Mouse (Mus musculus) frontal cortex, postnatal 25 days (tissue): ENCODE results near the gene Nacc2.
A peak's percentile ranks its signal among the peaks of the same experiment; 100 is the strongest.

Source experiments
- DNase-seq, 2 experiments: peaks; one replicate each; pipeline ENCODE4 v3.0.0; 2022; ENCODE audit warnings: low spot score in 2 of 2

Nacc2 gene

DNA sequence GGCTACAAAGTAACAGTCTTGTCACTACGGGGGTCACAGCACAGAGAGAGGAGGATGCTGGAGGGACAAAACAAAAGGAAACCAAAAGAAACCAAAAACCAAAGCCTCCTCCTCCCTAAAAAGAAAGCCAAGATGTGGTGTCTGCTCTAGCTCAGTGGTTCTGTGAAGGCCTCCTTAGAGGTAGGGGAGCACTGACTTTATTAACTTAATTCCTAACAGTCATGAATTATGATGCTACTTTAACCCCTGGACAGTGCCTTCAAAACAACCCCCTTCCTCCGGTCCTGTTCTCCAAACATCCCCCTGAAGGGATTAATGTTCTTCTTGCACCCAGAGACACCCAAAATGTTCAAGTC, 67.3 kb downstream of the Nacc2 start:
- no peak for DNase-seq

GRCm38 (mm10) chr2:26055046-26055746, 67.8 kb downstream of the Nacc2 start:
- peak in 1 of 2 experiments; percentile 44 for DNase-seq

DNA sequence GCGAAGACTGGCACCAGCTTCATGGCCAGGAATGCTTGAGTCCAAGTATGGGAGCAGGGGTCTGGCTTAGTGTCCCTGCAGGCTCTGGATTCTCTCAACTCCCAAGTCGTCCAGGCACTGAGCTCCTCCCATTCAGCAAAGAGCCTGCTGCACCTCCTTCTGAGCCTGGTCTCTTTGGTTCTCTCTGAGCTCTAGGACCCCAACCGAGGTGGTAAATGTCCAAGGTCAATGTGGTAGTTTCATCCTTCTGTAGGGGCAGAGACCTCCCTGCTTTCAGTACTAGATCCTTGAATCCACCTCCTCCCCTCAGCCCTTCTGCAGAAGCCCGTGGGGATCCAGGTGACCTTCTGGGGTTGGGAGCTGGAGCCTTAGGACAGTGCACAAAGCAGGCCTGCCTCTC, 70.2 kb downstream of the Nacc2 start:
- DNase-seq, result no peak

- no peak for DNase-seq
These were observed 74.2 kb downstream of the Nacc2 start for GRCm38 (mm10) chr2:26048816-26049215.

- no peak for DNase-seq
These were observed 78.8 kb downstream of the Nacc2 start for GRCm38 (mm10) chr2:26044216-26044615.

DNA sequence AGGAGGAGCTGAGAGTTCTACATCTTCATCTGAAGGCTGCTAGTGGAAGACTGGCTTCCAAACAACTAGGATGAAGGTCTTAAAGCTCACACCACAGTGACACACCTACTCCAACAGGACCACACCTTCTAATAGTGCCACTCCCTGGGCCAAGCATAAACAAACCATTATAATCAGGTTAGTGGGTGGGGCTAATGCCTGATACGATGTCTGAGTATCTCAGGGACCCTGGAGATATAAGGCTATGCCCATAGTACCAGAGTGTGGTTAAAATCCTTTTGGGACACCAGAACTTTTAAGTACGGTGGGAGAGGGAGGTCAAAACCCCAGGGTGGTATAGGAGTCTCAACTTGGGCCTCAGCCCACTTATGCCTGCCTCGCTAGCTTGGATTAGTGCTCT, 80.4 kb downstream of the Nacc2 start:
- no peak for DNase-seq

GRCm38 (mm10) chr2:26041163-26041810, 81.7 kb downstream of the Nacc2 start:
- no peak for DNase-seq

- peak; percentile 19 to 47 for DNase-seq
These were observed 83.1 kb downstream of the Nacc2 start for GRCm38 (mm10) chr2:26039951-26040350.

GRCm38 (mm10) chr2:26037386-26037785, 85.6 kb downstream of the Nacc2 start:
- DNase-seq, result no peak

DNA sequence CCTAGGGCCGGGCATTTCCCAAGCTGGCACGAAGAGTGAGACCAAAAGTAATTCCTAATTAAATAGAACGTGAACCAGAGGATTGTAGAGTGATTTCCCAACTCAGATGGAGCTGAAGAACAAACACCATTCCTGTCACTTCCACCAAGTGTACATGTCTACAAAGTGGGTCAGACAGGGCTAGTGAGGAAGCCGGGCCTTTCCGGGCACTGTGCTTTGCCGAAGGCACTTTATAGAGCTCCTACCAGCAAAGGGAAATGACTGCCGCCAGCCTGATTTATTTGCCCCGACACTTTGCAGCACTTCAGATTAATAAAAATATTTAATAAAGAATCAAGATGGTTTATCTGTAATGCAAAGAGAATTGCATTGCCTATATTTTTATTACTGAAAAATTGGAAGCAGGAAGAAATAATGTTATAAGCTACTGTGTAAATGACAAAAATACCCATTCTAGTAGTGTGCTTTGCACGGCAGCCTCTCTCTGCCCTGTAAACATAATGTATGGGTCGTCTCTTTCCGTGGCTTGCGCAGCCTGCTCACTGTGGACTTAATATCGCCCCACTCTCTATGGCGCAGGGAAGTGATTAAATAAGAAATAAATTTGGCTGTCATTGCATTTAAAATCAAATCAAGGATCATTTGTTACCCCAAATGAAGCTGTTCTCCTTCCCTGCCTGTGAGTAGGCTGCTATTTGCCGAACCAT, 88.5 kb downstream of the Nacc2 start:
- DNase-seq, result no peak

DNA sequence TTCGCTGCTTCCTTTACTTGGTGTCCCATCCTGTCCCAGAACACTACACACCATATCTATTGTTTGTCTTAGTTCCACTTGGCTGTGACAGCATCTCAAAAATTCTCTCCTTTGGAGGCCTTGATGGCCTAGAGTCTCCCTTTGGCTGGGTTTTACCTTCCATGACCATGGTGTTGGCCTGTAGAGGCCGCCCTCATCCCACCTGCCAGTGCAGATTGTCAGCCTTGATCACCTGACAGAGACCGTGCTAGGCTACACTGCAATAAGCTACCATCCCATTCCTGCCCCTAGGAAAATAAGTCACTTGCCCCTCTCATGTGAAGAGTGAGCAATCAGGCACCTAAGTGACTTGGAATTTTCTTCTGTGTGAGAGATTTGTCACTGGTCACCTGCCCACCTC, 92.7 kb downstream of the Nacc2 start:
- no peak for DNase-seq

DNA sequence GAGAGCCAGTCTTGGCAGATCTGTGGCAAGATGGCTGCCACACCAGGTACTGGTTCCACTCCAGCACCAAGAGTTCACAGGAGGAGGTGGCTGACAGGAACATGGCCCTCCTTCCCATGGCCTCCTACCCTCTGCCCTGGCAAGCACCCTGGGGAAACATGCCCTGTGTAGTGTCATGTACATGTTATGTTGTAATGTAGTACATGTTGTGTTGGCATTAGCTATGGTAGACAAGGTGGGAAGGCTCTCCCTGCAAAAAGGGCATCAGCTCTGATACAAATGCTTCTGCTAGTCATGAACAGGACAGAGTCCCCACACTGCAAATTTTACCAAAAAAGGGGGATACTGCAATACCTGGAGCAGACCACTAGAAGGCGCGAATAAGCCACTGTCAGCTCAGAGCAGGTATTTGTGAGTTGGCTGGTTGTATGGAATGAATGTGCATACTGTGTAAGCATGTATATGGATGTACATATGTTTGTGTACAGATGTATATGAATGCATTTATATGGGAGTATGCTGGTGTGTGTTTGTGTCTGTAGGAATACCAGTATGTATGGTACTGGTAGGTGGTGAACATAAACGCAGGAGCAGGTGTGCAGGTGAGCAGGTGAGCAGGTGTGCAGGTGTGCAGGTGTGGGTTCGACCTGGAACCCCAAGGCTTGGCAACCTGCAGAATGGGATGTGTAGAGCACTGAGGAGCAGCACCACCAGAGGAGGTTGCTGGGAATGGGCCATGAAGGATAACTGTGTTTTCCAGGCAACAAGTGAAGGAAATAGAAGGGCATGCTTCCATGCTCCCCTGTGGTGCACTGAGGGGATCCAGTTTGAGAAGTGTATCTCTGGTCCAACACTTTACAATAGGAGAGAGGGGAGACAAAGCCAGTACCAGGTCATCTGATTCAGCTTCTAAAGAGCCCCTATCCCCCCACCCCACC, 98.6 kb downstream of the Nacc2 start:
- DNase-seq, result peak; percentile 21 to 29

DNA sequence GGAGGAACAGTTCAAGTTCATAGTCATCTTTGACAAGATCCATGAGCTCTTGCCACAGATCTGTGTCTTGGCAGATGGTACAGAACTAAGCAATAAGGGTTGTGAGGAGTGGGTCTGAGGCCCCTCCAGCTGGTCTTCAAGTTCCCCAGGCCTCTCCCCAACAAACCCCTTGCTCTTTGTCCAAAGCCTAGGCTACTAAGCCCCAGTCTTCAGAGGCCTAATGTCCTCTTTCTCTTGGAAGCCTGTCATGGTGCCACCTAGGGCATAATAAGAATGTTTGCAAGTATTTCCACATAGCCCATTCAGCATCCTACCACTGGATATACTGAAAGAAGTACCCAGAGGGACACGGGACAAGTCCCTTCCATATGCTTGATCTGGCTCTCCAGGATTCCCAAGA, 100.4 kb downstream of the Nacc2 start:
- no peak for DNase-seq

GRCm38 (mm10) chr2:26022258-26022565, 100.8 kb downstream of the Nacc2 start:
- DNase-seq, result no peak

DNA sequence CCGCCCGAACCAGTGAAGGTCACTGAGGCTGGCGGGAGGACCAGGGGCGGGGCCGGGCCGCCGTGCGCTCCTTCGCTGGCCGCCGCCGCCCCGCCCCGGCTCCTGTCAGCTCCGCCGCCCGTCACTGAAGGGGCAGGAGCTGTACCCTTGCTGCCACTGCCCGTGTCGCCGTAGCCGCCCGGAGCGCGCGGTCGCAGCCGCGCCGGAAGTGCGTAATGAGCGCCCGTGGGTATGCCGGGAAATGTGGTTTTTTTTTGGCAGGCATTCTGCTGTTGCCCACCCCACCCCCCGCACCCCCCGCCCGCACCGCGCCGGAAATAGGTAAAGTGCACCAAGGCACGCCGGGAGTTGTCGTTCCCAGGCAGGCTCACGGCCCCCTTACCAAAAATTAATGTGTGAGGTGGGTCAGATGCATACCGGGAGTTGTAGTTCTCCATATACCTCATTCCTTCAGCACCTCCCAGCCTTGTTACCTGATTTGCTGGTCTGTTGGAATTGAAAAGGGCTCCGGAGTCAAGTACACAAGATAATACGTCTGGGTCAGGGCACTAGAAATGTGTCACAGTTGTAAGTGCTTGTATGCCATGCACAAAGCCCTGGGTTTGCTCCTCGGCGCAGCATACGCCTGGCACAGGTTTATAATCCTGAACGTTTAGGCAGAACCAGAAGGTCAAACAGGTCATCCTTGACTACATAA, 101.3 kb downstream of the Nacc2 start, which contains the start of gene Ubac1:
TSS of gene Ubac1 (minus strand) at position 187 of the 697 bp plus-strand sequence.
- DNase-seq, result peak; percentile 72 to 79

DNA sequence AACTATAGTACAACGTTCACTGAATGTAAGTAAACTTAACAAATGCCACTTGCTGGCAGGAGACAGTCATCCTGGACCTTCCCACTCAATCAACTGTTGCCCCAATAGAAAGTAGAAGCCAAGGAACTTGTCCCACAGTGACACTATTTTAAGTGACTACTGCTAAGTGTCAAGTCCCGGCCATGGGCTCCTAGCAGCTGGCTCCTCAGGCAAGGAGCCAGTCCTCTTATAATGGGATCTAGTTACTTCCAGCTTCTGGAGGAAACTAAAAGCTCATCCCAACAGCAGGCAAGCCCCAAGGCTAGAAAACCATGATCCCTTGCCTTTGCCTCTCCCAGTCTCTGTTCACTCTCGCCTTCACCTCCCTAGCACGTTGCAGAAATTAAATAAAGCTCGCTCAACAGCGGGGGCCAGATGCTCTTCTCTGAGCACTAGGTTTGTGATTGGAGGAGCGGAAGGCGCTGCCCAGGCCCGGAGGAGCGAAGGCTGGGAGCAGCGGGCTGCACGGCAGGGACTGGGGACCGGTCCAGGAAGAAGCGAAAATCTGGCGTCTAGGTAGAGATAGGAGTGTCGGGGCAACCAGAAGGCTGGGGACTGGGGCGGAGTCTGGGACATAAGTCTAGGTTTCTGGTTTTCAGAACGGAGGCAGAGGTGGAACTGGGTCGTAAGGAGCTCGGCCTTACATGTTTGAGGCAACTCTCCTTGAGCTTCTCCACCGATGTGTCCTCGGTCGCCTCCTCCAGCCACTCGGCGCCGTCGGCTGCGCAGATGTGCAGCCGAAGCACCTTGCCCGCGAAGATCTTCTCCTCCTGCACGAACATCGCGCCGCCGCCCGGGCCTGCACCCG, 102.1 kb downstream of the Nacc2 start:
- DNase-seq, result peak; percentile 23 to 28

- no peak for DNase-seq
These were observed 103.1 kb downstream of the Nacc2 start for GRCm38 (mm10) chr2:26019923-26020322.

GRCm38 (mm10) chr2:26017326-26017725, 105.7 kb downstream of the Nacc2 start:
- DNase-seq, result no peak

DNA sequence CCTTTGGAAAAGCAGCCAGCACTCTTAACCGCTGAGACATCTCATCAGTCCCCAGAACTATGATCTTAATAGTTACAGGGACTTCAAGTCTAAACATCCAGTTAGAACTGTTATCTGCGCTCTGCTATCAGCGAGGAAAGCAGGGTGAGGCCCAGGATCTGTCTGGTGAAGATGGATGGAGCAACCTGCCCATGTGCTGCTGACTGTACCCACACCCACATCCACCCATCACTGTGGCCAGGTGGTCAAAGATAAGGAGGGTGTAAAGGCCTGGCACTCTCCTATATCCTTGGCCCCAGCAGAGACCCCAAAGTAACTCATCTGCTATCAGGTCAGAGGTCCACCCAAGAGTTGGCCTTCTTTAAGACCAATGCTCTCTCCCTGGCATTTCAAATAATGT, 109.3 kb downstream of the Nacc2 start:
- DNase-seq, result no peak

DNA sequence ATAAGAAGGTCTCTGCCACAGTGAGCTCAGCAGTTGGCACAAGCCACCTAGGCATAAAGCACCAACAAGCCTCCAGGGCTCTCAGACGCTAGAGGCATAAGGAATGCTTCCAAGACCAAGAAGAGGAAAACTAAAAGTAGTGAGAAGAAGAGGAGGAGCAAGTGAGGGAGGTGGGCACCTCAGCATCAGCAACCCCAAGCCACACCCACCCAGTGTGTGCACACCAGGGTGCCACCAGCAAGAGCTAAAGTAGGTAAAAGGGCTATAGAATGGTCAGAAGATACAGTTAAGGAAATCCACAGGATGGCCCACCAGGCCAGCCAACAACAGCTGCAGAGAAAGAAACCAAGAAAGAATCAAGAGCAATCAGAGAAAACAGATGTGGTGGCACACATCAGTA, 111.6 kb downstream of the Nacc2 start:
- DNase-seq, result no peak
